Mouse (Mus musculus): ENCODE results near the gene Acad10. TPM values are rescaled to one million over a fixed set of nuclear protein-coding genes. Genes with fewer than 3 reads are reported as not detected.
"Not testable (repeated sequence)": the region's sequence is repeated elsewhere in the genome, so short reads cannot be mapped to it uniquely, and the experiment has no call there.

Acad10 gene
- polyA plus RNA-seq, 1 experiment from 2014 or later: 1.6 TPM

- H3K36me3 ChIP-seq: peaks cover 59% of the 10 kb centered on the region
- no peak for ATAC-seq (ENCODE audit: low FRiP score, low read depth)
- WGBS: 82% methylated on average over 15 of the region's 15 CpGs
Observed at GRCm38 (mm10) chr5:121686113-121686898, 26.0 kb upstream of the Acad10 start.

DNA sequence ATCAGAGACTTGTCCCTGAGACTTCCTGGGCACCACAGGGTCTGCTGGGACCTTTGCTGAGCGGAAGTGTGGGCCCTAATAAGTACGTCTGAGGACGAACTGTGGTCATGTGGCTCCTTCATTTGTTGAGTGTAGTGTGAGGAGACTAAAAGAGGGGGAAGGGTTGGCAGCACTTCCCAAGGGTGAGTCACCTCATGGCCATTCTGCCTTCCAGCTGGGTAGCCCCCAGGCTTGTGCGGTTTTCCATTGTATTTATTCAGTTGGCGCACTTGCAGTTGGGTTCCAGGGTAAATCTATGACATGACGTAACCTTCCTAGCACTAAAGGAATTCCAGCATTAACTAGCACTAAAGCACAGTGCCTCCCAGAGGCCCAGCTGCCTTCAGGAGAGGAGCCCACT, 25.2 kb upstream of the Acad10 start:
- H3K9ac ChIP-seq: no peak overlapping the region
- H3K4me3 ChIP-seq: no peak overlapping the region
- no peak overlapping the region for H3K27ac ChIP-seq (replicated peaks)
- H3K36me3 ChIP-seq: peaks cover 67% of the 10 kb centered on the region
- ATAC-seq (ENCODE audit: low FRiP score, low read depth): no peak
- H3K9me3 ChIP-seq: no peaks in the 10 kb centered on the region
- H3K27me3 ChIP-seq: no peaks in the 10 kb centered on the region
- 91% methylated on average over 6 of the region's 6 CpGs for WGBS
- no peak overlapping the region for H3K4me2 ChIP-seq
- H3K4me1 ChIP-seq (replicated peaks): 0 out of 2 replicates have a peak, but pooled peaks cover 4% of the 10 kb centered on the region

More at GRCm38 (mm10) chr5:121686113-121686898, 26.0 kb upstream of the Acad10 start:
- H3K9ac ChIP-seq: no peak overlapping the region
- no peak overlapping the region for H3K4me2 ChIP-seq
- no peak overlapping the region for H3K4me3 ChIP-seq
- 0 out of 2 replicates have a peak, but pooled peaks cover 4% of the 10 kb centered on the region for H3K4me1 ChIP-seq (replicated peaks)
- no peak overlapping the region for H3K27ac ChIP-seq (replicated peaks)
- H3K27me3 ChIP-seq: no peaks in the 10 kb centered on the region
- no peaks in the 10 kb centered on the region for H3K9me3 ChIP-seq

DNA sequence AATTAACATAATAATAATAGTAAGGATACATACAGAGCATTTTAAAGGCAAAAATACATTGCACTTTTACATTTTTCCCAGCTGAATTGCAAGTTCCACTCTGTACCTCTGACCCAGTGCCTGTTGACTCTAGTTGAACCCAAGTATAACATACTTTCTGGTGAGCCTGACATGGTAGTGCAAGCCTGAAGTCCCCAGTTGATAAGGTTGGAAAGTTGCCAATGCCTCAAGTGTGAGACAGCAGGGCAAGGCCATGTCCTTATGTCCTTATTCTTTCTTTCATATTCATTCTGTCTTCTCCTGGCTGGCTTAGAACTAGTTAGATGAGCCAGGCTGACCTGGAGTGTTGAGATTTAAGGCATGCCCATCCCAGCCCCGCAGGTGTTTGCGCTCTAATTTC, 21.9 kb upstream of the Acad10 start:
- ATAC-seq (ENCODE audit: low FRiP score, low read depth): no peak
- Histone ChIP-seq H3K27me3 (no peaks in the 10 kb centered on the region), H3K36me3 (peaks cover 94% of the 10 kb centered on the region), H3K4me1 (replicated peaks) (no peaks in the 10 kb centered on the region), H3K27ac (replicated peaks) (no peak overlapping the region), H3K9me3 (no peaks in the 10 kb centered on the region), H3K4me2 (no peak overlapping the region), H3K4me3 (no peak overlapping the region), H3K9ac (no peak overlapping the region)
- WGBS: 92% methylated on average over 2 of the region's 2 CpGs

- Histone ChIP-seq H3K4me2 (no peak overlapping the region), H3K27ac (replicated peaks) (no peak overlapping the region), H3K9me3 (no peaks in the 10 kb centered on the region), H3K36me3 (peaks cover 35% of the 10 kb centered on the region), H3K4me1 (replicated peaks) (no peaks in the 10 kb centered on the region), H3K27me3 (no peaks in the 10 kb centered on the region), H3K9ac (no peak overlapping the region), H3K4me3 (no peak overlapping the region)
- ATAC-seq (ENCODE audit: low FRiP score, low read depth): no peak
- WGBS: 83% methylated on average over 3 of the region's 3 CpGs
Observed at GRCm38 (mm10) chr5:121670412-121670811, 10.1 kb upstream of the Acad10 start.

- H3K9me3 ChIP-seq: no peaks in the 10 kb centered on the region
- no peaks in the 10 kb centered on the region for H3K4me1 ChIP-seq (replicated peaks)
- no peak overlapping the region for H3K4me2 ChIP-seq
- no peak overlapping the region for H3K9ac ChIP-seq
- H3K4me3 ChIP-seq: no peak overlapping the region
- H3K36me3 ChIP-seq: peaks cover 41% of the 10 kb centered on the region
- no peak for ATAC-seq (ENCODE audit: low FRiP score, low read depth)
- H3K27ac ChIP-seq (replicated peaks): no peak overlapping the region
- H3K27me3 ChIP-seq: no peaks in the 10 kb centered on the region
- 81% methylated on average over 6 of the region's 6 CpGs for WGBS
Observed at GRCm38 (mm10) chr5:121668411-121668810, 8.1 kb upstream of the Acad10 start.

GRCm38 (mm10) chr5:121667067-121667466, 6.8 kb upstream of the Acad10 start:
- Histone ChIP-seq H3K9me3 (no peaks in the 10 kb centered on the region), H3K4me3 (no peak overlapping the region), H3K36me3 (peaks cover 32% of the 10 kb centered on the region), H3K9ac (no peak overlapping the region), H3K4me1 (replicated peaks) (peaks cover 5% of the 10 kb centered on the region), H3K4me2 (no peak overlapping the region), H3K27ac (replicated peaks) (no peak overlapping the region), H3K27me3 (no peaks in the 10 kb centered on the region)
- 96% methylated on average over 4 of the region's 4 CpGs for WGBS
- no peak for ATAC-seq (ENCODE audit: low FRiP score, low read depth)

DNA sequence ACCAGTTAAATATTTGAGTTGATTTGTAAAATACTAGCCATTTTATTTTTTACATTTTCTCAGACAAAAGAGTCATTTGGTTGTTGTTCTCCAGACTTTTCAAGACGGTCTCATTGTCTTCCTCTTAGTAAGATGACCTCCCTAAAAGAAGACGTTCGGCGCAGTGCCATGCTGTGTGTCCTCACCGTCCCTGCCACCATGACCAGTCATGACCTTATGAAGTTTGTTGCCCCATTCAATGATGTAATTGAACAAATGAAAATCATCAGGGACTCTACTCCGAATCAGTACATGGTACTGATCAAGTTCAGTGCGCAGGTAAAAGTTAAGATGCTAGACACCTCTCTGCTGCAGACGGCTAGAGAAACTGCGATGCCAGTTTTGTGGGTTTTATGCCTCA, 4.7 kb upstream of the Acad10 start:
- H3K4me1 ChIP-seq (replicated peaks): peaks cover 17% of the 10 kb centered on the region
- H3K4me2 ChIP-seq: no peak overlapping the region
- H3K27ac ChIP-seq (replicated peaks): no peak overlapping the region
- no peaks in the 10 kb centered on the region for H3K9me3 ChIP-seq
- no peaks in the 10 kb centered on the region for H3K27me3 ChIP-seq
- no peak for ATAC-seq (ENCODE audit: low FRiP score, low read depth)
- peaks cover 29% of the 10 kb centered on the region for H3K36me3 ChIP-seq
- no peak overlapping the region for H3K9ac ChIP-seq
- 96% methylated on average over 9 of the region's 9 CpGs for WGBS
- no peak overlapping the region for H3K4me3 ChIP-seq

DNA sequence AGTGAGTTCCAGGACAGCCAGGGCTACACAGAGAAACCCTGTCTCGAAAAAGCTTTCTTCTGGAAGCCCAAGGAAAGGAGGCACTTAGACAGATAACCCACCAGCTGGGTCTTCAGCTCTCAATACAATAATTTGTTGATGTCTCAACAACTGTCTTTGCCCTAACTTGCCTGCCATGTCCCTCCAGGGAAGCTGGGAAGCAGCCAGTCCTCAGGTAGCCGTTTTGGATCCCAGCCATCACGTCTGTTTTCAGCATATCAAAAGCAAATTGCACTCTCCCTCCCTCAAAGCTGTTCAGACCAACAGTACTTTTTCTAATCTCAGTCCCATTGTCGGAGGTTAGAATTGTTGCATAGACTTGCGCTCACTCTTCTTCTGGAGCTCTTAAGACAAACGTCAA, 3.8 kb upstream of the Acad10 start:
- Histone ChIP-seq H3K36me3 (peaks cover 28% of the 10 kb centered on the region), H3K27me3 (no peaks in the 10 kb centered on the region), H3K4me3 (no peak overlapping the region), H3K9ac (no peak overlapping the region), H3K27ac (replicated peaks) (no peak overlapping the region), H3K9me3 (no peaks in the 10 kb centered on the region), H3K4me1 (replicated peaks) (peaks cover 23% of the 10 kb centered on the region), H3K4me2 (no peak overlapping the region)
- 87% methylated on average over 6 of the region's 6 CpGs for WGBS
- ATAC-seq (ENCODE audit: low FRiP score, low read depth): no peak

- Histone ChIP-seq H3K27ac (replicated peaks) (no peak overlapping the region), H3K36me3 (peaks cover 24% of the 10 kb centered on the region), H3K9me3 (no peaks in the 10 kb centered on the region), H3K9ac (no peak overlapping the region), H3K4me3 (no peak overlapping the region), H3K4me1 (replicated peaks) (peaks cover 23% of the 10 kb centered on the region), H3K27me3 (no peaks in the 10 kb centered on the region), H3K4me2 (no peak overlapping the region)
- 92% methylated on average over 8 of the region's 8 CpGs for WGBS
- ATAC-seq (ENCODE audit: low FRiP score, low read depth): no peak
Observed at GRCm38 (mm10) chr5:121663456-121663855, 3.1 kb upstream of the Acad10 start.

- Histone ChIP-seq H3K4me2 (peak overlapping the region; percentile 69), H3K36me3 (peaks cover 22% of the 10 kb centered on the region), H3K27me3 (no peaks in the 10 kb centered on the region), H3K4me3 (peak overlapping the region; percentile 98), H3K9ac (peak overlapping the region; percentile 96), H3K4me1 (replicated peaks) (peaks cover 23% of the 10 kb centered on the region), H3K27ac (replicated peaks) (no peak overlapping the region), H3K9me3 (no peaks in the 10 kb centered on the region)
- 84% methylated on average over 5 of the region's 5 CpGs for WGBS
- no peak for ATAC-seq (ENCODE audit: low FRiP score, low read depth)
Observed at GRCm38 (mm10) chr5:121661494-121661893, 1.2 kb upstream of the Acad10 start.

- Histone ChIP-seq H3K27ac (replicated peaks) (peak overlapping the region; percentile 61), H3K36me3 (peaks cover 18% of the 10 kb centered on the region), H3K9ac (peak overlapping the region; percentile 96), H3K27me3 (no peaks in the 10 kb centered on the region), H3K4me2 (peak overlapping the region; percentile 69), H3K4me1 (replicated peaks) (peaks cover 23% of the 10 kb centered on the region), H3K9me3 (no peaks in the 10 kb centered on the region), H3K4me3 (peak overlapping the region; percentile 98)
- 1% methylated on average over 26 of the region's 26 CpGs for WGBS
- peak; percentile 11; the same call in 1 of the 2 replicates for ATAC-seq (ENCODE audit: low FRiP score, low read depth)
Observed at GRCm38 (mm10) chr5:121660897-121661254, 562 bp upstream of the Acad10 start.

GRCm38 (mm10) chr5:121657656-121658055, 2.7 kb downstream of the Acad10 start:
- WGBS: 86% methylated on average over 6 of the region's 6 CpGs
- ATAC-seq (ENCODE audit: low FRiP score, low read depth); H3K27ac ChIP-seq (replicated peaks); H3K36me3 ChIP-seq; H3K9me3 ChIP-seq; H3K9ac ChIP-seq; H3K4me2 ChIP-seq; H3K4me3 ChIP-seq; H3K27me3 ChIP-seq: not testable (repeated sequence)
- H3K4me1 ChIP-seq (replicated peaks): peaks cover 23% of the 10 kb centered on the region

GRCm38 (mm10) chr5:121656866-121657265, 3.4 kb downstream of the Acad10 start:
- not testable (repeated sequence) for H3K9ac ChIP-seq; ATAC-seq (ENCODE audit: low FRiP score, low read depth); H3K4me3 ChIP-seq; H3K27me3 ChIP-seq; H3K9me3 ChIP-seq; H3K27ac ChIP-seq (replicated peaks); H3K4me2 ChIP-seq; H3K36me3 ChIP-seq
- peaks cover 16% of the 10 kb centered on the region for H3K4me1 ChIP-seq (replicated peaks)
- 86% methylated on average over 6 of the region's 6 CpGs for WGBS
